Mouse (Mus musculus) thymus, postnatal 14 days (tissue): ENCODE measurements at regions not wholly inside any gene's neighbourhood (a gene's known extent, or its start where the extent isn't known, plus 50 kb on each side); places are given as distances from the start of the nearest gene placed in this dataset.

Experiments used
- DNase-seq: peaks from one replicate; pipeline ENCODE4 v3.0.0; 2021

DNA sequence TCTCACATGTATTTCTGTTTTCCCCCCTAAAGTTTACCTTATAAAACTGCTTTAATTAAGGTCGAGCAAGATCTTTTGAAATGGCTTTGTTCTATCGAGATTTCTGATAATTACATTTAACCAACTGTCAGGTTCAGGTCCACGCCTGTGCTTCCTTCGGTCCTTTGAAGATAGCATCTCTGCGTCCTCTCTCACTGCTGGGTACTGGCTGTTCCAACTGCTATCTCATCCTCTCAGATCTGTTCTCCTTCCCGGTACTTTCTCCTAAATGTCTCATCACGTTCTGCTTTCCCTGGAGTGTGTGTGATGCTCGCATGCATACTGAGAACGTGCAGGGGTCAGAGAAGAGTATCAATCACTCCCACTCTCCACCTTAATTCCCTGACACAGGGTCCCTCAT lies 125.8 kb upstream of the A230072I06Rik start:
- no peak for DNase-seq

DNA sequence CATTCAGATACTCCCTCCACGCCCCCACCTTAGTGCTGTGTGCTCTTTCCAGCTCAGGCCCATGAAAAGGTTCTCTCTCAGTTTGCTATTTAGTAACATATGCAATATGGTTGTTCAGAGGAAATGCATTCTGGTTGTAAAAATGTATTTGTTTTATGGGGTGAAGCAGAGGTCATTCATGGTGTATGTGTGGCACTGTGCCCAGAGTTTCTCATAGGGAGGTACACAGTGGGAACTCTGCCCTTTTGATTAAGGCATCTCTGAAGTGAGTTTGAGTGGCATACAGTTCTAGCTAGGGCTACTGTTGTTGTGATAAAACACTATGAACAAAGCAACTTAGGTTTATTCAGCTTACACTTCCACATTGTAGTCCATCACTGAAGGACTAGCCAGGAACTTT lies 121.7 kb upstream of the A230072I06Rik start:
- DNase-seq = no peak

DNA sequence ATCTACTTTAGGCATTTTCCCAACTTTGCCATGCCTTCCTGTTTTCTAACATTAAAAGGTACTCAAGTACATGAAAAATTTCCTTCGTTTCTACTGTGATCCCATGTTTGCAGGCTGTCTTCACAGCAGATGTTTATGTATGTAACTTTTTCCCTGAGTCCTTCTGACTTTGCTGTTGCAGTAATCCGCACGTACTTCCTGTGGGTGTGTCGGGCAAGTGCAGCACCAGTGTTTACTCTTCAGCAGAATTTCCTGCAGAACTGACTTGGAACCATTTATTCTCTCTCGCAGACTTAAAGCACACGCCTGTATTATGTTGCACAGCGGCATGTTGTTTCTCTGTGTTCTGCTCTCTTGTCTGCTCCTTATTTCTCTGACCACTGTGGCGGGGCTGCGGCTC lies 120.4 kb upstream of the A230072I06Rik start:
- DNase-seq = no peak

DNA sequence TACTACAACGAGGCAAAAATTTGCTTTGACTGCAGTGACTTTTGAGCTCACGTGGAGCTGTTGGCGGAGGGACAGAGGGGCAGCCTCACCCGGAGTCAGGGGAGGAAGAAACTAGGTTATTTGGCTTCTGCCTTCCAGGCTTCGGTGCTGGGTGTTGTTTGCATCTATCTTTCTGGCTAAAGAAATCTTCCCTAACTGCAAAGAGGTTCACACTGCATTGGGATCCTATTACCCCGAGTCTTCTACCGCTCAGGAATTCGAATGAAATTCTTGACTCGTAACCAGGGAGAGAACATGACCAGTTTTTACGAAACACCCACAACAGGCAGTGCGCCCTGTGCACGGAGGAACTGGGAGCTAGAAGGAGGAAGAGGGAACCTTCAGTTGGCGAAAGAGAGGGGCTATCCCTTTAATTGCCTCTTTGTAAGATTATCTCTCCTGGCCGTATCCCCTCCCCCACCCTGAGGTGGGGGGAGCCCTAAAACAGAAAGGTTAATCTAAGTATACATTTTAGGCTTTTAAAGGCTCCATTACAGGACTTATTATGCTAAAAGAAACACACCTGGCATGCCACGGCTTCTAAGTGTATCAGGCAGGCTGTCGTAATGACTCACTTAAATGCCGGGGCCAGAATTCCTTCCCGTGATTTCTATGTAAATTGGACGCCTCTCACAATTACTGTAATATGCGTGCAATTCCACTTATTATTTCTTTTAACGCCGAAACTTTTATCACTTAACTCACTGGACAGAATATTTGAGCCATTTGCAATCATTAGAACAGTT lies 115.5 kb upstream of the A230072I06Rik start:
- no peak for DNase-seq

DNA sequence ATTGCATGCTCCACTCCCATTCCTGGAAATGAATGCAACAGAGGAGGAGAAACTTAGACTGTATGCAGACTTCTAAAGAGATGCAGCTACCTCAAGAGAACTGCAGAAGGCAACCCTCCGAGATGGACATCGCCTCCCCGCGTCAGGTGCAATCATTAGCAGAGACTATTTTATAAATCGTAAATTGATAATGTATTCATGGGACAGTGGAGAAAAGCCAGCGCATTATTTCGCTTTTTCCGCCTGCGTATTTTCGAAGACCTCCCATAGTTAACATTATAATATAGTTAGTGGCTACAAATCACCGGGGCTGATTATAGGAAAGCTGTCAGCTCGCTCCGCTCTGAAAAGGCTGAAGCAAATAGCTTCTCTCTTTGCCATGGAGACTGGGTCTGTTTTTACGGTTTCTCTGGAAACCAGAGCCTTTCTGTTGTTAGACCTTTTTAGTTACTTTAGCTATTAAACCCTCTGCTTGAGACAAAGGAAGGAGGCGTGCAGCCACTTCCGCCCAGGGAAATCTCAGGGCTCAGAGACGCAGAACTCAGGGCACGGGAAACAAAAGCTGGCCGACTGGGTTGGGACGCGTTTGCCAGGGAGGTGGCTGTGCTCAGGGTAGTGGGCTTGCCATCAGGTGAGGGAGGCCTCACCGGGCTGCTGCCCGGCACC lies 113.0 kb upstream of the A230072I06Rik start:
- DNase-seq = no peak

DNA sequence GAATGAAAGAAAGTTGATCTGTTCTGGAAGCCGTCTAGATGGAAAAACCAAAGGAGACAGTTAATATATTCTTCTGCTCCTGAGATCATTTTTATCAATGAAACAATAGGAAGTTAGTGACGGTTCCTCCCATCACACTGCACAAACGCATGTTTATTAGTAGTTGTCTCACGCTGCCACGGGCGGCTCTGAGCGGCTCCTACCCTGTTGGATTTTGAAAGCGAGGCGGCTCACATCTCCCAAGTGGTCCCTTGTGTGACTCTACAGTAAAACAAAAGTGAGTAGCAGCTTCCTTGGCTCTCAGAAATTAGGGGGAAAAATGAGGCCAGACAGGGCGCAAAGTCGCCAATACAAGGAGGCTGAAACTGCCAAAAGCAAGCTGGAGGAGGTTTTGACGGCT lies 106.8 kb upstream of the A230072I06Rik start:
- no peak for DNase-seq

DNA sequence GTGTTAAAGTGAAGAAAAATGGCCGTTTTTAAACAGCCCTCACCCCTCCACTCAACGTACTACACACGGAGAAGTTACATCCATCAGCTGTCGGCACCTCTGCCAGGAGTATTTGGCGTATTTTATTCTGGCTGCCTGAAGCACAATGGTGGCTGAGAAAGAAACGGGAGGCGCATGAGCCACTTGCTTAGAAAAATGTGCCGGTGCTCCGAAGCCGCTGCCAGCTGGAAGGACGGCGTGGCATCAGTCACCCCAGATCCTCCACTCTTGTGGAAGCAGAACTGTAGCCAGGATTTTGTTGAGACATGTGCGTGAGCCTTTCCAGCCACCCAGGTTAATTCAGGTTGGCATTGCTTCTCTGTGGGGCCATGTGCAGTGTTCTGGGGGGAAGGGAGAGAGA lies 103.1 kb upstream of the A230072I06Rik start:
- no peak for DNase-seq

DNA sequence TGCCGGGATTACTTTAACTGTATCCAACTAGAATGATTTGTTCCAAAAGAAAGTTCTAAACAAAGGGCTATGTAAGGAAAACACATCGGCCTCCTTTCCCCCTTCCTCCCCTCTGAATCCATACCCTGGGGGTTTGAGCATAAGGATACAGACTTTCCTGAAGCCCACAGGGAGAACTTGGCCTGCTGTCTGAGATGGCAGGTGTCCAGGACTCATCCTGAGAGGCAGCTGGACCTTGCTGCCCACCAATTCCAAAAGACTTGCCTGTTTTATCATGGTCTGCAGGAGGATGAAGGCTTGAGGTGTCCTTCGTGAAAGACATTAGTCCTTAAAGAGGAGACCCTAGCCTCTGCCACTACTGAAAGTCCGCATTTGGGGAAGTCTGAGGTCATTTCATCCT lies 94.0 kb upstream of the A230072I06Rik start:
- DNase-seq = no peak

DNA sequence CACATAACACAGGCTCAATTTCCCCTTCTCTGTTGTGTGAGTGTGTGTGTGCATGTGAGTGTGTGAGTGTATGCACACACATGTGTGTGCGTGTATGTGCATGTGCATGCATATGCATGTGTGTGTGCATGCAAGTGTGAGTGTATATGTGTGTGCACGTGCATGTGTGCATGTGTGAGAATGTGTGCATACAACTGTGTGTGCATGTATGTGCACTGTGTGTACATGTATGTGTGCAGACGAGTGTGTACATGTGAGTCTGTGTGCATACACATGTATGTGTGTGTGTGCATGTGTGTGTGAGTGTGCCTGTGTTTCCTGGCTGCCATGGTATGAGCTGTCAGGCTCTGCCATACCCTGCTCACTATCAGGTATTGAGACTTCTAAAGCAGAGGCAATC lies 91.3 kb upstream of the A230072I06Rik start:
- no peak for DNase-seq

DNA sequence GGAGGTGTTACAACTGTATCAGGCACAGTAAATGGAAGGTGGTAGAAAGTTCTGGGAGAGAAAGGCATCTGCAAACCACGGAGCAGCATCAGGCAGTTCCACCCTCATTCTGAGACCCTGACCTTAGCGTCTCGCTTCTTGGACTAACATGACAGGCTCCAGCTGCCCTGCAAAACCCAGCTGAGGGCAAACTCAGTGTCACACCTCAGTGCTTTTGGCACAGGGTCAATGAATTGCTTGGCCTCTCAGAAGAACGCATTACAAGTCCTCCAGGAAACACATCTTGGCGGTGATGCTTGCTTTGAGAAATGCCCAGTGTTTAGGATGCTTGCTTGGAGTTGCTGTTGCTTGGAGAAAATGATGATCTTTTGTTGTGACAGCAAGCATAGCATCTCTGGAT lies 90.2 kb upstream of the A230072I06Rik start:
- no peak for DNase-seq

DNA sequence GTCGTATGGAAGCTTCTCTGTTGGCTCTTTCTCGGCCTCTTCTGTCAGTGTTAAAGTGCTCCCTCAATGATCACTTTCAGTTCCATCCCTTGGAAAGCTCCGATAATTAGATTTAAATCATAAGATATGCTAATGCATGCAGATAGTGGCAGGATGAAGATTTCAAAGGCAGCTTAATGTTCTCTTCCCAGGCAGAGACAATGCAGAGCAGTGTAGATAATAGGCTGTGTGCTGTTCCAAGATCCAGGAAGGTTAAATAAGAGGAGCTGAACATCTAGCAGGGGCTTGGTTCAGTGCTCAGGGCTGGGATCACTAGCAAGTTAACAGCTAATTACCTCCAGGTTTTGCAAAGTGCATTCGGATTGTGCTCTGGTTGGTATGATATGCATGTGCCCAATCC lies 89.7 kb upstream of the A230072I06Rik start:
- DNase-seq = no peak

DNA sequence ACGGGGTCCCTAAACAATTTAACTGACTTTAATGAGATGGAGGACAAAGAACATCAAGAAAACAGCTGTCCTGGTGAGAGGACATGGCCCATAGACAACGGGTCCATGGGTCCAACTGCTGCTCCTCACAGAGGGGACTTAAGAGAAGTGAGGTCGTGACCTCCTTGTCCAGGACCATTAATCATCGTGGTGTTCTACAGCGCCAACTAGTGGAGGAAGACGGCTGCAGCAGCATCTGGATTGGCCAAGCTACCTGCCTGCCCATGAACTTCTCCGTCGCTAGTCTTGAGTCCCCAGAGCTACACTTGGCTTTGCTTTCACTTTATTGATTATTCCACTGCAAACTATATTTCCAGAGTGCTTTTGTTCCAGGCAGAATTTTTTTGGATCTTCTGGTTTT lies 86.6 kb upstream of the A230072I06Rik start:
- peak; percentile 14 for DNase-seq

DNA sequence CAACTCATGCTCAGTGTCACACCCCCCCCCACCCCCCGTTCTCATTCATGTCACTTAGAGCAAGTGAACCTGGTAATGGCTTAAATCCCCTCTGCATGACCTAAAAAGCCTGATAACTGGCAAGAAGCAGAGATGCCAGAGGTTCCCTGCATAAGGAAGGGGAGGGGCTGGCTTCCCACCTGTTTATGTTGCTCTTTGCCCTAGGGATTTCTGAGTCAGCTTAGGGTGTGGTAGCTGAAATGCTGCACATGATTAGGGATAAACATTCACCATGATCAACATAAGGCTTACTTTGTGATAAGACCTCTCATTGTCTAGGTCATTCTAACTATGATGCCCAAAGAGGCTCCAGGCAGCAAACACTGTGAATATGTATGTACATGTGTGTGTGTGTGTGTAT lies 72.7 kb upstream of the A230072I06Rik start:
- no peak for DNase-seq

DNA sequence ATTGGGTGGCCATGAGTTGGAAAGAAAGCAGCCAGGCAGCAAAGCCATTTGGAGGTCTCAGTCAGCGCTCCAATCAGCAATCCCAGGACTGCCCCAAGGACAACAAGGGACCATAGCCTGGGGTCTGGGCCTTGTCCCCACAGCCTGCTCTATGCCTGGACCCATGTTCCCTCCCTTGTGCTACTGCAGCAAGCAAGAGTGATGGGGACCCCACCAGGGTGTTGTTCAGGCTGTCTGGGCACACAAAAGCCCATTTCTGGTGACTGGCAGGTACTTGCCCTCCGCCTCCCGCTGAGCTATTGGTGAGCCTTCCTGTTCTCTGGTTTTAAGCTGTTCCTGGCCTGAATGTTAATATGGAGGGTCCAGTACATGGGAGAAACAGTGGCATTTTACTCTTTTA lies 71.2 kb upstream of the A230072I06Rik start:
- no peak for DNase-seq

DNA sequence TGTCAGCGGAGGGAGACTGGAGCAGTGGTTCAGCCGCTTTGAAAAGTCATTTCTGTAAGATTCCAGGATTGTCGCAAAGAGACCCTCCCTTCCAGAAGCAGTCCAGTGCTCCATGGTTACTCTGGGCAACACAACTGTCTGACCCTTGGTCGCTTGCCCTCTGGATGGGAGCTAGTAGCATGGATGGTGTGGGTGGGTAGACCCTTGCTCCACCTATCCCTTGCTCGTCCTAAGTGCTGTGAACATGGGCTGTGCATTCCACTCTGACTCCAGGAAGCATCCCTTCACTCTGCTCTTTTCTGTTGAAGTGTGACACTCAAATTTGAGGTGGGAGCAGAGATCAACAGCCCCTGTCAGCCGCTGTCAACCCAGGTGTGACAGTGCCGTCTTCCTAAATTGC lies 64.8 kb upstream of the A230072I06Rik start:
- DNase-seq = no peak

DNA sequence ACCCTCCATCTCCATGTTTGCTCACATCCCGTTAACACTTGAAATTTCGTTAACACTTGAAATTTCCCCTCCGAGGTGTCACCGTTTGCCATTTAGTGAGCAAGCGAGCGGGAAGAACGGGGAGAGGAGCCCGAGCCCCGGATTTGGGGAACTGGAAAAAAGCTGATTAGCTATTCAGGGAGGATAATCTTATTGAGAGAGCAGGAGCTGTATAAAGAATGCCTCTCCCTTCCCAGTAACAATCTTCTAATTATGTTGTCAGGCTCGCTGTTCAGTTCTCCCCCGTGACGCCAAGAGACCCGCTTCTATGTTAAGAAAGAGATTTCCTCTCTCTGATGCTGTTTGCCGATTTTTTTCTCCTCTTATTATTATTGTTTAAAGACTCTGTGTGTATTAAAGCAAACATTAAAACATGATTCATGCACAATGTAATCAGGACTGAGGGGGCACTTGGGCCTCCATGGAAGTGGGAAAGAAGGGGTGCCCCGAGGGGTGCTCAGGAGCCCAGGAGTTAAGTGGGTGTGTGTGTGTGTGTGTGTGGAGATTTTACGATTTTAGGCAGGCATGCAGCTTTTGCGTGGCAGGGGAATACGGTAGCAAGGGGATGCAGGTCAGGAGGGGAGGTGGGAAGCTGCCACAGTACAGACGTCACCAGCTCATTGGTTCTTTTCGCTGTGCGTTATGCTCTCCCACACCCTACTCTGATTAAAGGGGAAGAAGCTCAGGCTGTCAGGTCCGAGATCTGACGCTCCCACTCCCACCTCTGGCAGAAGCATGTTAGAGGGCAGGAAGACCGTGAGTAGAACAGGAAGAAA lies 64.2 kb upstream of the A230072I06Rik start:
- no peak for DNase-seq

DNA sequence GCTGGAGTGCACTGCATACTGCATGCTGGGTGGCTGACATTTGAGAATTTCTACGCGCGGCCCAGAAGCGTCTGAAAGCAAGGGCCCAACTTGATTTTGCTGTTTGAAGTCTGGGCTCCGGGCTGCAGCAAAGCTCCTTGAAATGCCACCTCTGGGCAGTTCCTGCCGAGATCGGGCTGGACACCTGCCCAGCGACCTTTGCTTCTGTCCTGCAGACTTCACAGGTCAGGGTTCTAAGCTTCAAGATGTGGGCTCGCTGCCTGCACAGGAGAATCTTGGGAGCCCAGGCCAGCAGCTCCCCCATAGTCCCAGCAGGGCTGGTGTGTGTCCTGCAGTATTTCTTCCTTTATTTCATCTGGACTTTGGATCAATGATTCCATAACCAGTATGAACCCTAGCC lies 57.1 kb upstream of the A230072I06Rik start:
- DNase-seq = no peak

DNA sequence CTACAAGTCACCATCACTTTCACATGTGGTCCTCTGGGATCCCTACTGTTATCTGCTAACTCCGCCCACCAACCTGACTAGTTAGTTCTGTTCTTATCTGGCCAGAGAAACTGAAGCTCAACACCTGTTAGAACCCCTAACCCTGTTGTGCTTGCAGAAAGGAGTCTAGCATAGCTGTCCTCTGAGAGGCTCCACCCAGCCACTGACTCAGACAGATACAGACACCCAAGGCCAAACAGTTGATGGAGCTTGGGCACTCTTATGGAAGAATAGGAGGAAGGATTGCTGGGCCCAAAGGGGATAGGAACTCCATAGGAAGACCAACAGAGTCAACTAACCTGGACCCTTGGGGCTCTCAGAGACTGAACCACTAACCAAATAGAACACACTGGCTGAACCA lies 55.2 kb upstream of the A230072I06Rik start:
- DNase-seq = no peak
